Mouse (Mus musculus) spleen, adult 2 months (tissue): ENCODE results near the gene Crocc2. TPM values are rescaled to one million over a fixed set of nuclear protein-coding genes. Genes with fewer than 3 reads are reported as not detected.
A peak's percentile ranks its signal among the peaks of the same experiment; 100 is the strongest.

Experiments
- DNase-seq, 2 experiments: peaks; one replicate each; pipeline versions ENCODE4 v3.0.0 to v3.0.0-alpha.2; 2012 to 2021; ENCODE audit warnings: low spot score in 2 of 2, low read depth in 1 of 2
- H3K27ac ChIP-seq: fragments of 200-500 bp; 2 replicates; pipeline ENCODE4 v1.5.1; 2012; ENCODE audit warnings: low read length, inconsistent platforms; ENCODE audit not compliant: insufficient read depth
- H3K27me3 ChIP-seq: fragments of 200-500 bp; 2 replicates; pipeline ENCODE4 v1.6.1; 2012; ENCODE audit warnings: mild to moderate bottlenecking, moderate library complexity, low read length, inconsistent platforms; ENCODE audit not compliant: control insufficient read depth, insufficient read depth
- H3K36me3 ChIP-seq: fragments of 200-500 bp; 2 replicates; pipeline ENCODE4 v1.6.1; 2012; ENCODE audit warnings: mild to moderate bottlenecking, low read length, inconsistent platforms; ENCODE audit not compliant: control insufficient read depth, insufficient read depth
- H3K4me1 ChIP-seq: fragments of 200-500 bp; 2 replicates; pipeline ENCODE4 v1.6.1; 2011; ENCODE audit warnings: inconsistent platforms; ENCODE audit not compliant: control insufficient read depth, insufficient read depth, insufficient read length
- H3K4me3 ChIP-seq: fragments of 200-500 bp; 2 replicates; pipeline ENCODE4 v1.5.1; 2011; ENCODE audit warnings: mild to moderate bottlenecking, inconsistent platforms; ENCODE audit not compliant: insufficient read depth, insufficient read length; ENCODE audit errors: extremely low read depth
- CTCF ChIP-seq: fragments of 200-500 bp; IDR thresholded peaks from 2 replicates; pipeline ENCODE4 v1.5.1; 2011; ENCODE audit warnings: mild to moderate bottlenecking, inconsistent platforms; ENCODE audit not compliant: insufficient read depth, insufficient read length, insufficient replicate concordance; ENCODE audit errors: extremely low read depth
- POLR2A ChIP-seq: fragments of 200-500 bp; IDR thresholded peaks from 2 replicates; pipeline ENCODE4 v1.6.1; 2011; ENCODE audit warnings: low read depth, low read length, inconsistent platforms
- WGBS: fragments of 180-500 bp; shearing (Covaris S2); methylation state at CpG from one replicate; pipeline ENCODE4 v1.1.7; 2018; 5-methylcytosine and 5-hydroxymethylcytosine counted together
- polyA plus RNA-seq: library from polyadenylated mRNA; depleted of rRNA; stranded (reverse); fragments of >200 nt; gene quantifications from 2 replicates; pipeline ENCODE4 v1.2.3, GENCODE M21; 2012

The Crocc2 gene
- polyA plus RNA-seq, 1 experiment = 0.16 TPM

- WGBS = 78% methylated on average over 10 of the region's 10 CpGs
- DNase-seq = no peak
- no peak for TF ChIP-seq POLR2A
- TF ChIP-seq CTCF = no peak
Observed at GRCm38 (mm10) chr1:93161921-93162320, 6.6 kb upstream of the Crocc2 start.

GRCm38 (mm10) chr1:93162588-93162987 lies 5.9 kb upstream of the Crocc2 start:
- Histone ChIP-seq H3K27ac (no peak overlapping the region), H3K36me3 (no peaks in the 10 kb centered on the region), H3K4me3 (no peak overlapping the region), H3K4me1 (no peaks in the 10 kb centered on the region), H3K27me3 (no peaks in the 10 kb centered on the region)
- DNase-seq = no peak
- 73% methylated on average over 7 of the region's 7 CpGs for WGBS
- no peak for TF ChIP-seq POLR2A
- no peak for TF ChIP-seq CTCF

More at GRCm38 (mm10) chr1:93161921-93162320, 6.6 kb upstream of the Crocc2 start:
- Histone ChIP-seq H3K36me3 (no peaks in the 10 kb centered on the region), H3K27me3 (no peaks in the 10 kb centered on the region), H3K27ac (no peak overlapping the region), H3K4me1 (no peaks in the 10 kb centered on the region), H3K4me3 (no peak overlapping the region)

- Histone ChIP-seq H3K4me1 (no peaks in the 10 kb centered on the region), H3K27ac (no peak overlapping the region), H3K4me3 (no peak overlapping the region), H3K36me3 (no peaks in the 10 kb centered on the region), H3K27me3 (no peaks in the 10 kb centered on the region)
- TF ChIP-seq POLR2A = no peak
- TF ChIP-seq CTCF = no peak
- 52% methylated on average over 9 of the region's 9 CpGs for WGBS
- DNase-seq = no peak
Observed at GRCm38 (mm10) chr1:93165447-93165846, 3.1 kb upstream of the Crocc2 start.

GRCm38 (mm10) chr1:93166346-93167079 lies 2.0 kb upstream of the Crocc2 start:
- 84% methylated on average over 11 of the region's 11 CpGs for WGBS
- Histone ChIP-seq H3K27me3 (no peaks in the 10 kb centered on the region), H3K27ac (no peak overlapping the region), H3K4me1 (no peaks in the 10 kb centered on the region), H3K4me3 (no peak overlapping the region), H3K36me3 (no peaks in the 10 kb centered on the region)
- TF ChIP-seq POLR2A = no peak
- TF ChIP-seq CTCF = no peak
- no peak for DNase-seq

- no peak for DNase-seq
- H3K4me3 ChIP-seq = no peak overlapping the region
- H3K27me3 ChIP-seq = no peaks in the 10 kb centered on the region
- TF ChIP-seq CTCF (no peak), POLR2A (no peak)
- H3K27ac ChIP-seq = no peak overlapping the region
- H3K36me3 ChIP-seq = no peaks in the 10 kb centered on the region
- 72% methylated on average over 4 of the region's 4 CpGs for WGBS
- no peaks in the 10 kb centered on the region for H3K4me1 ChIP-seq
Observed at GRCm38 (mm10) chr1:93173665-93174064, 5.1 kb downstream of the Crocc2 start.

- Histone ChIP-seq H3K36me3 (no peaks in the 10 kb centered on the region), H3K27me3 (no peaks in the 10 kb centered on the region), H3K4me3 (no peak overlapping the region), H3K27ac (no peak overlapping the region), H3K4me1 (no peaks in the 10 kb centered on the region)
- WGBS = 4% methylated on average over 4 of the region's 4 CpGs
- TF ChIP-seq POLR2A (no peak), CTCF (peak; percentile 92; the same call in 1 of the 2 replicates)
- peak; percentile 15 to 58 for DNase-seq
Observed at GRCm38 (mm10) chr1:93174399-93174798, 5.9 kb downstream of the Crocc2 start.

- no peaks in the 10 kb centered on the region for H3K36me3 ChIP-seq
- no peak for DNase-seq
- 45% methylated on average over 6 of the region's 6 CpGs for WGBS
- TF ChIP-seq CTCF (no peak), POLR2A (no peak)
- H3K4me3 ChIP-seq = no peak overlapping the region
- H3K27me3 ChIP-seq = no peaks in the 10 kb centered on the region
- no peak overlapping the region for H3K27ac ChIP-seq
- no peaks in the 10 kb centered on the region for H3K4me1 ChIP-seq
Observed at GRCm38 (mm10) chr1:93175849-93176248, 7.3 kb downstream of the Crocc2 start.
